Mouse (Mus musculus) bone marrow, adult 2 months (tissue): ENCODE data around the gene Lrrc58.

Experiments
- CTCF ChIP-seq: fragments of 200-500 bp; IDR thresholded peaks from 2 replicates; pipeline ENCODE4 v1.5.1; 2011; ENCODE audit warnings: low read length, control low read depth; ENCODE audit not compliant: control insufficient read depth, insufficient read depth
- POLR2A ChIP-seq: fragments of 200-500 bp; IDR thresholded peaks from 2 replicates; pipeline ENCODE4 v1.6.1; 2011; ENCODE audit warnings: low read depth, mild to moderate bottlenecking, control low read depth, low read length, borderline replicate concordance; ENCODE audit not compliant: control insufficient read depth

DNA sequence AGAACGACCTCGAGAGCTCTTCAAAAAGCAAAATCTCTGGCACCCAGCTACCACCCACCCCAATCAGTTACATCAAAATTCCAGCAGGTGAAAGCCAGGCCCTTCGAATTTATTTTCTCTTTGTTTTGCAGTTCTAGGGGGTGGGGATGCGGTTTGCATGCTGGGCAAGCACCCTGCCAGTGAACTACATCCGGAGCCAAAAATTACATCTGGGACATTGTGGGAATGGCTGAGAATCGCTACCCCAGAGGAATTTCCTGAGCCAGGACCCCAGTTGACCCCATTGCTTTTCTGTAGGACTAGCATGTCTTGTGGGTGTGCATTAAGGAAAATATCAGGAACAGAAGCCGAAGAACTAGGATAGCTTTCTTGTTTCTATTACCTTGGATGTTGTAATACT is 37.1 kb upstream of the Lrrc58 start:
- TF ChIP-seq POLR2A, result no peak
- no peak for TF ChIP-seq CTCF
